Mouse (Mus musculus) large intestine, adult 2 months (tissue): ENCODE results near the gene Ctrl. TPM values are rescaled to one million over a fixed set of nuclear protein-coding genes. Genes with fewer than 3 reads are reported as not detected.
A peak's percentile ranks its signal among the peaks of the same experiment; 100 is the strongest.

Experiments
- DNase-seq: peaks from one replicate; pipeline ENCODE4 v3.0.0-alpha.2; 2012; ENCODE audit warnings: low read depth, low spot score
- WGBS: fragments of 180-500 bp; shearing (Covaris S2); methylation state at CpG from one replicate; pipeline ENCODE4 v1.1.7; 2018; 5-methylcytosine and 5-hydroxymethylcytosine counted together
- polyA plus RNA-seq: library from polyadenylated mRNA; depleted of rRNA; stranded (reverse); fragments of >200 nt; gene quantifications from 2 replicates; pipeline ENCODE4 v1.2.3, GENCODE M21; 2012

Gene Ctrl
- polyA plus RNA-seq, 1 experiment, result 6.3 TPM

- WGBS, result 83% methylated on average over 5 of the region's 5 CpGs
- no peak for DNase-seq
Measured at GRCm38 (mm10) chr8:105942542-105942941, 8.9 kb upstream of the Ctrl start.

DNA sequence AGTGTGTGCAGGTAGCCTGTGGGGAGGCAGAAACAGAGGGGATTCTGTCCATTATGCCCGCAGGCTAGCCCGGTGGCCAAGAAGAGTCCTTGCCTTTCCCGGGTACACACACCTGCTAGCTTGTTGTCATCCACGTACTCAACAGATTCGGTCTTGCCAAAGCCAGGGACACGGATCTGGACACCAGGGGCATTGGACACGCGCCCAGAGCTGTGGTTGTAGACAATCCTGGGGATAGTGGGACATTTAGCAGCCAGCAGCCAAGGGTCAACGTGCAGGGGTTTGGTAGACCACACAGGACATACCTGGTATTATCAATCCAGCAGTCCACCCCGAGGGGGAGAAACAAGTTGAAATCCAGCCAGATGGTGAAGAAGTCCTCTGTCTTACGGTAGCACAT is 8.4 kb upstream of the Ctrl start:
- 91% methylated on average over 11 of the region's 11 CpGs for whole genome bisulfite sequencing
- DNase-seq, result no peak

- no peak for DNase-seq
- 1% methylated on average over 4 of the region's 4 CpGs for WGBS
Measured at GRCm38 (mm10) chr8:105938306-105938669, 4.6 kb upstream of the Ctrl start, which contains the start of gene Psmb10. Gene Psmb10, minus strand, starts transcription at chr8:105938444.

GRCm38 (mm10) chr8:105937496-105938305 is 4.0 kb upstream of the Ctrl start:
- DNase-seq, result peak; percentile 55
- WGBS, result under 1% methylated on average over 33 of the region's 33 CpGs

- WGBS, result under 1% methylated on average over 30 of the region's 30 CpGs
- peak; percentile 62 for DNase-seq
Measured at GRCm38 (mm10) chr8:105936866-105937475, 3.3 kb upstream of the Ctrl start.

DNA sequence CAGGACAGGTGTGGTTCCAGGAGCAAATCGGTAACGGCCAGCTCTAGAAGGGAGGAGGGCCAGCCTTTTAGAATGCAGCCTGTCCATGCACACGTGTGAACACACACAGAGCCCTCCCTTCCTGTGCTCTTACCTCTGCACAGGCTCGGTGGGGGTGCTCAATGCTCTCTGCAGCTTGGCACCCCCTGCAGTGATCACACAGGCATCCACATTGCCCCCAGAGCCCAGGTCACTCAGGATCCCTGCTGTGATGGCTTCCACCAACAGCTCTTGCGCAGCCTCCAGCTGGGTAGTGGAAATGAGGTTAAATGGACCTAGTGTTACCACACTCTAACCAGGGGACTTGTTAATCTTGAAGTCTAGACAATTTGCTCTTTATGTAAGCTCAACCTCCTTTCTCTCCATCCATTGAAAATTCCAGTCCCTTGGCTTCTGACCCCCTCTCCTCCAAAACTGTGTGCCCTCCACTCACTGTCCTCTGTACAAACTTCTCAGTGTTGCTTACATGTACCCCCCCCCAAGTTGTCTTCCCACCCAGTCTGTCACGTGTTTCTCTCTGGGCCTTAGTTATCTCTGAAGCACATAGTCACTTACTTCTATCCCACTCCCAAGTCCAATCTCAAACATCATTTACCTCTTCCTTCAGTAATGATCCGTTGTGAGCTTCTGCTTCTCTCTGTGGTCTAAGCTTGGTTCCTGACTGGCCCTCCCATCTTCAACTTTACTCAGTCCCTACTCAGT is 2.4 kb upstream of the Ctrl start:
- WGBS, result 51% methylated on average over 7 of the region's 7 CpGs
- DNase-seq, result no peak

DNA sequence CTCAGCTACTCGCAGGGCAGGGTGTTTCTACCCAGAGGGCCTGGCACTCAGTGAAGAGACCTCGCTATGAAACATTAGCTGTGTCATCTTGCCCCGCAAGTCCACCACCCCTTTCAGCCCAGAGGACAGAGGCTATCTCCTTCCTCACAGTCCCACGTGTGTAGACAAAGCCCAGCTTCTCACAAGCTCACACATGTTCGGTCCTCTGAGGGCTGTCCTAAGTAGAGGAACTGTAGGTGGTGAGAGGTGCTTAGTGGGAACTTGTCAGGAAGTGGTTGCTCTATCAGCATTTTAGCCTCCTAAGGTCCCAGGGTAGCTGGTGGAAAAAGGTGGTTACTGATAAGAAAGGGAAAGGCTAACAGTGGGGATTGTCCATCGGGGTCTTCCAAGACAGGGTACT is 1.4 kb upstream of the Ctrl start:
- 81% methylated on average over 6 of the region's 6 CpGs for WGBS
- no peak for DNase-seq

DNA sequence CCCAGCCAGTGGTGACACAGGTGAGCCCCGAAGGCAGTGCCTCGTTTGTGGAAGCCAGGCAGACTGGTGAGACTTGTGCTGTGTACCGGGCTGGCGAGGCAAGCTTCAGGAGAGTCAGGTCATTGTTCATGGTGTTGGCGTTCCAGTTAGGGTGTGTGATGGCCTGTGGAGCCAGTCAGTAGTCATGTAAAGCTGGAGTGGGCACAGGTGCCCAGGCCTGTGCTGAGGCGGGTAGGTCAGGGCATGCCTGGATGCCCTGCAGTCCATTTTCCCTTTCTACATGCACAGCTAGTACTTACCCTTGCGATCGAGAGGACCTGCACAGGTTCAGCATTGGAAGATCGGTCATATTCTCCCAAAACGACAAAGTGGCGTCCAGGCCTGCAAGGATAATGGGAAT is 1.1 kb downstream of the Ctrl start:
- DNase-seq, result no peak
- 90% methylated on average over 11 of the region's 11 CpGs for WGBS

GRCm38 (mm10) chr8:105931271-105931670 is 2.4 kb downstream of the Ctrl start:
- 97% methylated on average over 3 of the region's 3 CpGs for WGBS
- no peak for DNase-seq

DNA sequence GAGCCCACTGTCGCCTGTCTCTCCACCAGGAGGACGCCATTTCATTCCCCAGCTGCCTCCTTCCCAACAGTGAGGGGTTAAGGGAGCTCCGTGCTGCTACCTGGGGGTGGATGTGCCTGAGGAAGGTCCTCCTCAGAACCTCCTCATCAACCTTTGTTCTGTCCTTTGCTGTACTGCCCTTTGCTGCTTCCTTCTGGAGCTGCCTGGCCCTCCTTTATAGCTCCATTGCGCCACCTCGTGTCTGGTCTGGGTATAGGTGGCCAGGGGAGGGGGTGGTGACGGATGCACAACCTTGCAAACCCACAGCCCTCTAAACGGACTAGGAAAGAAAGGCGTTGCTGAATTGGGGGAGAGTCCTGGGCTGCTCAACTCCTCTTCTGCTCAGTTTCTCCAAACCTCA is 3.1 kb downstream of the Ctrl start:
- no peak for DNase-seq
- 29% methylated on average over 8 of the region's 8 CpGs for WGBS

DNA sequence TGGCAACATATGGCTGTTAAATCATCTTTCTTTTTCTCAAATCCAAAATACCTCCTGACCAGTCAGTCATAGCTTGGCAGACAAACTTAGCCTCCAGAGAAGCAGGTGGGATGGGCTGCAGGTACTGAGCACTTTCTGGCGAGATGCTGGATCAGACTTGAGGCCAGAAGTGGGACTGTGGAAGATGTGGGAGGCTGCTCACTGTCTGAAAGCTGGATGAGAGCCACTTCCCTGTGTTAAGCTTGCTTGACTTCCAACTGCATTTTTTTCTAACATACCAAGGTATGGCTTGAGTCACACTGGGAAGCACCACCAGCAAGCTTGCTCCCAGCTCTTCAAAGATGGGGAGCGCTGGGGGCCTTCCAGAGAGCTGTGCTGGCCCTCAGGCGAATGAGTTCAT is 8.5 kb downstream of the Ctrl start:
- WGBS, result 83% methylated on average over 3 of the region's 3 CpGs
- DNase-seq, result no peak

GRCm38 (mm10) chr8:105919390-105919789 is 14.3 kb downstream of the Ctrl start:
- WGBS, result 71% methylated on average over 3 of the region's 3 CpGs
- no peak for DNase-seq

DNA sequence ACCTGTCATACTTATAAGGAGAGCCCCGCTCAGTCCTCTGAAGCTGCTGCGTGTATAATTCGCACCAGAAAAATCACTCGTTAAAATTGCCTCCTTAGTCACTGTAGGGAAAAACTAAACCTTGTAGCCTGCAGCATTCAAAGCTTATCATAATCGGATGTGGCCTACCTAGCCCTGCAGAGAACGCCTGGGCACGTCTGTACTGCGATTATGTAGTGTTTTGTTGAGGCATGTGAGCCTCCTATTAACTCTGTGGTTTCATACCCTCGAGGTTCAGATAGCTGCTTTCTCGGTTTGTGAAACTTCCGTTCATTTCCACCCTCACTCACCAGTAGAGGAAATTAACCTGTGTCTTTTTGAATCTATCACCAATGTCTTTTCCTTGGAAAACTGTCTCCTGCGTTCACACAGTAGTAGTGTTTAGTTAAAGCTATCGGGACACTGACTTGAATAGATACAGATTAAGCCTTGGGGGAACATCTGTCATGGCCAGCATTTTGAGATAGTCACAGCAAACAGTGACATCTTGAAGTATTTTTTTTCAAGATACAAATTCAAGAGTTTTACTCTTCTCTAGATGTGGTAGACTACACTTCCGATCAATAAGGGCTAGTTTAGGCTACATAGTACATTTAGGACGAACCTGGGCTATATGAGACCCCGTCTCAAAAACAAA is 32.6 kb downstream of the Ctrl start:
- DNase-seq, result no peak
- WGBS, result 23% methylated on average over 16 of the region's 16 CpGs

DNA sequence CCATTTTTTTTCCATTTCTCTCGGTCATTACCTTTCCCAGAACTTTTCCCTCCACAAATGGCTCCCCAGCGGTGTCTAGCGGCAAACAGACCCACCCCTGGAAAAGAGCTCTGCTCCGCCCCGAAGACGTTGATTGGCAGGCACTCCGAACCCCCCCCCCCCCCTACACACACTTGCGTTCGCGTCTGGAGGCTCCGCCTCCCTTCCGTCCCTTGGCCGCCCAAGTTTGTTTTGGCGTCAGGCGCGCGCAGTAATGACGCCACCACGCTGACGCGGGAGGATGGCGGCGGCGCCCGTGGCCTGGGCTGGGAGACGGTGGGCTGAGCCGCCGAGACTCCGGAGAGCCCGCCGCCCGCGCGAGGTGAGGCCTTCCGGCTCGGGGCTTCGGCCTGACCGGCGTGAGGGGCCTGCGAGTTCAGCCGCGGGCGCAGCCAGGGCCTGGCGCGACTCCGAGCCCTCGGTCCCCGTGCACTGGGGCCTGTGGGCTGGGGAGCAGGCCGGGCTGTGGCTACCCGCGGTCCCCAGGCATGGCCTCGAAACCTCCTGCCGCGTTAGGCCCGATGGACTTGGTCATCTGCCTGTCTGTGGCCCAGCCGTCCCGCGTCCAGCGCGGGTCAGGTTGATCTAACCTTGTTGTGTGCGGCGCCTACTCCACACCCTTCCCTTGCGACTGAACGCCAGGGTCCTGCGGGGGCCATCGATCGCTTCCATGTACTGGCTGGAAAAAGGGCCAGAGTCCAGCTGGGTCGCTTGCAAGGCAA is 33.3 kb downstream of the Ctrl start, which contains the start of gene Pskh1:
Gene Pskh1, plus strand, starts transcription at position 262 of the 761 bp plus-strand sequence.
- WGBS, result under 1% methylated on average over 68 of the region's 68 CpGs
- DNase-seq, result peak; percentile 57

- WGBS, result 54% methylated on average over 9 of the region's 9 CpGs
- no peak for DNase-seq
Measured at GRCm38 (mm10) chr8:105897801-105898480, 35.7 kb downstream of the Ctrl start.

- DNase-seq, result no peak
- WGBS, result 30% methylated on average over 11 of the region's 11 CpGs
Measured at GRCm38 (mm10) chr8:105893339-105893738, 40.3 kb downstream of the Ctrl start, which contains the start of gene Nrn1l. Gene Nrn1l, plus strand, starts transcription at chr8:105893567.

GRCm38 (mm10) chr8:105892432-105892831 is 41.2 kb downstream of the Ctrl start:
- no peak for DNase-seq
- WGBS, result 80% methylated on average over 6 of the region's 6 CpGs

DNA sequence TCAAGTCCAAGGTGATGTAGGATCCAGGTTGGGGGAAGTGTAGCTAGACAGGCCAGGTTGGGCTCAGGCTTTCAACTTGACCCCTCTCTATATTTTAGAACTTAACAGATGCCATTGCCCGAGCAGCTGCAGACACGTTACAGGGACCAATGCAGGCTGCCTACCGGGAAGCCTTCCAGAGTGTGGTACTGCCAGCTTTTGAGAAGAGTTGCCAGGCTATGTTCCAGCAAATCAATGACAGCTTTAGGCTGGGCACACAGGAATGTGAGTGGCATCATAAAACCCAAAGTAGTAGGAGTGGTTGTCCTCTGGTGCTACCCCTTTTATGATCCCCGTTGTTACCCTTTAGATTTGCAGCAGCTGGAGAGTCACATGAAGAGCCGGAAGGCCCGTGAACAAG is 42.8 kb downstream of the Ctrl start:
- no peak for DNase-seq

More for the DNA sequence above, 42.8 kb downstream of the Ctrl start:
- 69% methylated on average over 6 of the region's 6 CpGs for WGBS
